Mouse (Mus musculus) induced T-regulatory cell, adult 2 months (primary cell): Measurements from ENCODE around the gene Ppfibp1.

ENCODE experiments used
- DNase-seq: peaks from one replicate; pipeline ENCODE4 v3.0.0-alpha.2; 2012; ENCODE audit warnings: low read depth

The Ppfibp1 gene

DNA sequence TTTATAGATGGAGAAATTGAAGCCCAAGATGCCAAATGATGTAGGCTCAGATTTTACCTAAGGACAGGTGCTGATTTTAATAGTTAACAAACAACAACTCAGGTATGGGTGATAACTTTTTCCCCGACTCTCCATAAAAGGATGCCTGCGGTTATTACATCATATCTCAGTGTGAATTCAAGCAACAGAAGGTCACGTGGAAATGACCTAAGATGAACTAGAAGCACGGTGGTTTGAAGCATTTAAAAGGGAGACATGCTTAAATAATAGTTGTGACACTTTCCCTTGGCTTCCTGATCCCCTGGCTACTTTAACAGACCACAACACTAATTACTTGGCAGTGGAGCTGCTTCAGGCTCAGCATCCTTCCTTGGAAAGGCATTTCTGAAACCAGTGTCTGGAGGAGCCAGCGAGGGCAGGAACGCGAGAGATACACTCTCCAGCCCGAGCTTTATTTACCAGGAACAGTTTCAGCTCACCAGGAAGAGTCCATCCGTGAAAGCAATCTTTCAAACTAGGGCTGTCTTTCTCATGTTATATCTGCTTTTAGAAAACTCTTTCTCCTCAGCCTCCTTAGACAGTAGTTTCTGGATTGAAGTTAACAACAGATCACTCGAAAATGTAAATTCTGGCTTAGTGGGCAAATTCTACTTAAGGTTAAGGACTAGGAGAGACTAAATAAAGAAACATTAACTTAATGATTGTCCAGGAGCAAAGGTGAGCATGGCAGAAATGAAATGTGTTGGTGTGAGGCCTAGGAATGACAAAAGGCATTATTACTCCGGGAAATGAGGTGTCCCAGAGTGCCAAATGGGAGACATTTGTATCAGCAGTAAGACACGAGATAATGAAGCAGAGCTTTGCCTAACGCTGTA is 6.2 kb upstream of the Ppfibp1 start:
- DNase-seq = no peak

DNA sequence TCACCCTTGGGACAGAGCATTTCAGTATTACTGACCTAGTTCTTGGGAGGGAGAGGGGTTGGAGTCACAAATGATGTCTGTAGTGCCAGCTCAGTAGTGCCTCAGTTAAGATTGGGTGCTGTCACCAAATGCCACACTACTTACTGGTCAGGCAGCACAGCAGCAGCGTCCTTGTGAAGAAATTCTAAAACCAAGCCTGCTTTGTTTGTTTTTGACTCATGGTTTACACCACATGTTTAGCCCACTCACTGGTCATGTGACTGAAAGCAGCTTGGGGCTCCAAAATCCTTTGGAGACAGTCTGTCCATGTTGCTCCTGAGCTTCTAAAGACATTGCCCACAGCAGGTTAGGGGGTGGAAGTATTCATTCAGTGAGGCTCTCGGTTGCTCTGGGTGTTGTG is 4.9 kb upstream of the Ppfibp1 start:
- no peak for DNase-seq

DNA sequence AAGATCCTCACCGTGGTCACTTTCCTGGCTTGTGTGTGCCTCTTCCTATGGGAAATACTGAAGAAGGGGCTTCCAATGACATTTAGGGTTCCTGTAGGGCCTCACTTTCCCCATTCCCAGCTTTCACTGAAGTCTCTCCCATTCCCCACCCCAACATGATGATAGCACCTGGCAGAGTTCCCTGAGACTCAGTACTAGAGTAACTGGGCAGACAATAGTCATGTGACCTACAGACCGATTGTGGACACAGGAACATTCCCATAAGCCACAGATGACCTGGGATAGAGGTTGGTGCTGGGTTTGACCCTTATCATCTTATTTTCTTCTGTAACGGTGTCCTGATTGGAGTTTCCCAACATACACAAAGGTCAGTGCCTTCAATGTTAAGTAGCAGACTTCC is 4.1 kb upstream of the Ppfibp1 start:
- no peak for DNase-seq

DNA sequence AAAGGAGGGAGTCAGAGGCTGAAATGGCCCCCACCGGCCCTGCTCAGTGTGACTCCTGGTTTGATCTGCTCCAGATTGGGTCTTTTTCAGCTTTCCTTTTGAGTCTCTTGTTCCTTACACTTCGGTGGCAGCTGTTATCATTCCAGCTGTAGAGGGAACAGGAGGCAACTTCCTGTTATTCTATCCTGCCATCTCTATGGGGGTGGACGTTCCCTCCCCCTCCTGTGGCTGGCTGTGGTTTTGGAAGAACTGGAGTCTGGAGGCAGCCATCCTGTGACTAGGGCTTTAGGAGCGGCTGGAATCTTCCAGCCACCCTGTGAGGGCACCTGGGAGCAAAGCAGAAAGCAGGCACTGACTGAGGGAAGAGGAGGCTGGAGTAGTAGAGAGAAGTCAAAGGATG is 3.4 kb upstream of the Ppfibp1 start:
- no peak for DNase-seq

DNA sequence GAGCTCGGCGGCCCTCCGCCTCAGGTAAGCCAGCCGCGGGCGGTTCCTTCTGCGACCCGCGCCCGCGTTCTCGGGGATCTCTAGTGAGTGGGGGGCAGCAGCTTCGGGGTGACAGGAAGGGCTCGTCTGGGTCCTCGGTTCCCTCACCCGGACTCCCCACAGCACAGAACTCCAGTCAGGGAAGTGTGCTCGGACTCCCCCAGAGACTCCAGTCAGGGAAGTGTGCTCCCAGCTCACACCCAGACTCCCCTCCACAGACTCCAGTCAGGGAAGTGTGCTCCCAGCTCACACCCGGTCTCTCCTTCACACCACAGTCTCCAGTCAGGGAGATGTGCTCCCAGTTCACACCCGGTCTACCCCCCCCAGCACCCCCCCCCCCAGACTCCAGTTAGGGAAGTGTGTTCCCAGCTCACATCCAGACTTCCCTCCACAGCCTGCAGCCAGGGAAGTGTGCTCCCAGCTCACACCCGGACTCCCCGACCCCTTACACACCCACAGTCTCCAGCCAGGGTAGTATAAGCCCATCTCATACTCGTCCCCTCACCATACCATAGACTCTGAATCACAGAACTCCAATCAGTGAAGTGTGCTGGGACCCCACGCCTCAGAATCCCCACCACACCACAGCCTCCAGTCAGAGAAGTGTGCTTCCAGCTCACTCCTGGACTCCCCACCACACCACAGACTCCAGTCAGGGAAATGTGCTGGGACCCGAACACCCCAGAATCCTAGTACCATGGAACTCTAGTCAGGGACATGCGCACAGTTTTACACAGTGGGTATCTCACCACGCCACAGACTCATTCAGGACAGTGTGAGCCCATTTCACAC is 588 bp downstream of the Ppfibp1 start:
- DNase-seq = no peak

DNA sequence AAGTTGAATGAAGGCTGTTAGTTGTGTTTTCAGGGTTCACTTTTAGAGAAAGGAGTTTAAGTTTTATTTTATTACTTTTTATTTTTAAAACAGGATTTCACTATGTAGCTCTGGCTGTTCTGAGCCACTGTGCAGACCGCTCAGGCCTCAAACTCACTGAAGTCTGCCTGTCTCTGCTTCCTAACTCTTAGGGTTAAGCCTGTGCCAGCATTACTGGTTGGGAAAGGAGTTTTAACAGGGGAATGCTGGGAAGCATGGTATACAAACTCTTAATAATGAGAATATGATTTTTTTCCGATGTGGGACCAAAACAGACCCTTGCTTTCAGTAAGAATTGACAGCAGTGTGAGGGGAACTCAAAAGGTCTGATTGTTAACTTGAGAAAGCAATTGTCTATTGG is 1.9 kb downstream of the Ppfibp1 start:
- DNase-seq = no peak

DNA sequence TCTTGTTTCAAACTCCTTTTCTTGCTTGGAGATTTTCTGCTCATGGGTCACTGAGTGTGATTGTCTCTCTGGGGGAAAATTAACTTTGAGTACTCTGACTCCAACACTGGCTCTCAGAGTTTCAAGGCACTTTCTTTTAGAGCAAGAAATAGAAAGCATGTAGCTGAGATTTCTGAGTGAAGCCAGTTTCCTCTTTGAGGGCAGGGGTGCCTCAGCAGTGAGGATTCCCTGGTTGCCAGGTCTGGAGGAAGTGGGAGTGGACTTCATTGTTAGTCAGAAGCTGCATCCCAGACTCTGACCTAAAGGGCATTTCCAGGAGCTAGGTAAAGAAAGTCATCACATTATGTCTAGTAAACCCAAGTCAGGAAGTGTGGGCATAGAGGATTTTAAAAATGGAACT is 2.3 kb downstream of the Ppfibp1 start:
- DNase-seq = no peak

DNA sequence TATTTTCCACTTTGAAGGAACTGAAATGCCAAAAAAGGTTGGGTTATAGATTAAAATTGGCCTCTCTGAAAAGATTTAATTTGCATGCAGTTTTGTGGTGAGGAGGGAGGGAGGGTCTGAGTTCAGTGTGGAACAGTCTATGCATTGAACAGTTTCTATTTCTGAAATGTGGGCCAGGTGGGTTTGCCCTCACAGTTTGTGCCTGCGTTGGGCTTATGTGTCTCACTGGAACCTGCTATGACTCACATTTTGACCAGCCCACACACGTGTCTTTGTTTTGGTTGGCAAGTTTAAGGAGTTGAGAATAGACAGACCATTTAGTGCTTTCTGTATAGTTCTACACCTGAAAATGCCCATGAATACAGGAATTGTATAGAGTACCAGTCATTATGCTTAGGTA is 5.6 kb downstream of the Ppfibp1 start:
- DNase-seq = no peak

DNA sequence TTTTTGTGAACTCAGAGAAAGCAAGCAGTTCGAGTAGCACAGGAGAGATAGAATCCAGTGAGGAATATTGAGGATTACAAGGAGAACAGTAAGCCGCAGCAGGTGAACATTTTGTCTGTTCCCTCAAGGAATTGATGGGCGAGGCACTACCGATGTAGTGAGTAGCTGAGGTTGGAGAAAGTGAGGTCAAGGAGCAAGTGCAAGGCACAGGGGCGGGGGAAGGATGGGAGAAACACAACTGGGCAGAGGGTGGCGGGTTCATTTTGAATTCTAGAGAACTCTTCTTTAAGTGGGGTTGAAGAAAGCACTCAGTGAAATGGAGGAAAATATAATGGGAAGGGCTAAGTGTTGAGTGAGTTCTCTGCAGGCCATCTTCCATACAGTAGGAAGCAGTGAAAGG is 10.4 kb downstream of the Ppfibp1 start:
- DNase-seq = no peak

DNA sequence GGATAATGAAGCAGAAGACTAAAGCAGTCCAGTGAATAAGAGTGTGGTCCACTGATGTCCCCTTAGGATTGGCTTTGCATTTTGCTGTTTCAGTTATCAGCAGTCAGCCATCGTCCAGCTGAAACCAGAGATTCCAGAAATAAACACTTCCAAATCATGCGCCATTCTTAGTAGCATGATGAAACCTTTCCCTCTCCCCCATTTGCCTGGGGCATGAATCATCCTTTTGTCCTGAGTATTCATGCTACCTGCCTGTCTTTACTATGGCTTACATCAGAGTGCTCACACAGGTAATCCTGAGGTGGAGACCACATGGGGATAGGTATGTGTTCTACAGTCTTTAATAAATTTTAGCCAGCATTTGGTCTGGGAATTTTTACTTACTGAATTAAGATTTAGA is 11.4 kb downstream of the Ppfibp1 start:
- DNase-seq = no peak

DNA sequence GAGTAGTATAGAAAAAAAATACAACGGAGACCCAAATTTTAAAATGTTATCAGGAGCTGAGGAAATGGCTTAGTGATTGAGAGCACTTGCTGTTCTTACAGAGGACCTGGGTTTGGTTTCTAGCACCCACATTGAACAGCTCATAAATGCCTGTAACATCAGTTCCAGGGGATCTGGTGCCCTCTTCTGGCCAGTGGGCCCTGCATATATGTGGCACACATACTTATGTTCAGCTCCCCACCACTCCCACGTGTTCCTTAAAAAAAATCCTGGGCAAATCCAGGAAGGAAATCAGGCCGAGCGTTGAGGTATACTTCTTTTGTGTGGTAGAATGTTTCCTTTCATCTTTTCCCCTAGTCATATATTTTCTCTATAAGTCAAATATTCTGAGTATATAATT is 13.6 kb downstream of the Ppfibp1 start:
- no peak for DNase-seq

DNA sequence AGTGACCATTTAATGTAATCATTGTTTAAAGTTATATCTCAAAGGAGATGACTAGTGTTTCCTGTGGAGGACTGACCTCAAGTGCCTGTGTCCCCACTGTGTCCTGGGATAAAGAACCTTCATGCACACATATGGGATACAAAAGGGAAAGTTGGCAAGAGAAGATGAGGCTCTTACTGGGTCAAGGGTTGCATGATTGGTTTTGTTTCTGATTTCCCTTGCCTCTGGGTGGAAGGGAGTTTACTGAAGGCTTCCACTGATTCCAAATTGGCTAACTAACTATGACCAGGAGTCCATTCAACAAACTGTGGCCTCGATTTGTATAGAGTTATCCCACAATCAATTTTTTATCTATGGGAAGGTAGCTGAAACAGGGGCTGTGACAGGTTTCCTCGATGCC is 15.3 kb downstream of the Ppfibp1 start:
- no peak for DNase-seq

DNA sequence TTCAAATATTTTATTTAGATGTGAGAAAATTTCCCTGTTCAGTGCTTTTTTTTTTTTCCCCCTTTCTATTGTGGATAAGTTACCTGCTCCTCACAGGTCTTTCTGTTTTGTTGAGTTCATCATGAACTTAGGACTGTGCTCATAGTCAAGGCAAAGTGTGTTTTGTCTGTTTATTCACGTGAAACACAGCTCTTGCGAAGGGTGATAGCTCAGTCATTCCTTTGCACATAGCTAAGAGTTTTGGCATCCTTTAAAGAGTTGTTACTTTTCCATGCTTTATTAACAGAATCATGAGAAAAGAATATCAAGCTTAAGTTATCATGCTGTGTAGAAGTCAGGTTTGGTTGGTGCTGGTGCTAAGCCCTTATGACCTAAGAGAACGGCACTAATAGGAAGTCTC is 16.4 kb downstream of the Ppfibp1 start:
- no peak for DNase-seq

DNA sequence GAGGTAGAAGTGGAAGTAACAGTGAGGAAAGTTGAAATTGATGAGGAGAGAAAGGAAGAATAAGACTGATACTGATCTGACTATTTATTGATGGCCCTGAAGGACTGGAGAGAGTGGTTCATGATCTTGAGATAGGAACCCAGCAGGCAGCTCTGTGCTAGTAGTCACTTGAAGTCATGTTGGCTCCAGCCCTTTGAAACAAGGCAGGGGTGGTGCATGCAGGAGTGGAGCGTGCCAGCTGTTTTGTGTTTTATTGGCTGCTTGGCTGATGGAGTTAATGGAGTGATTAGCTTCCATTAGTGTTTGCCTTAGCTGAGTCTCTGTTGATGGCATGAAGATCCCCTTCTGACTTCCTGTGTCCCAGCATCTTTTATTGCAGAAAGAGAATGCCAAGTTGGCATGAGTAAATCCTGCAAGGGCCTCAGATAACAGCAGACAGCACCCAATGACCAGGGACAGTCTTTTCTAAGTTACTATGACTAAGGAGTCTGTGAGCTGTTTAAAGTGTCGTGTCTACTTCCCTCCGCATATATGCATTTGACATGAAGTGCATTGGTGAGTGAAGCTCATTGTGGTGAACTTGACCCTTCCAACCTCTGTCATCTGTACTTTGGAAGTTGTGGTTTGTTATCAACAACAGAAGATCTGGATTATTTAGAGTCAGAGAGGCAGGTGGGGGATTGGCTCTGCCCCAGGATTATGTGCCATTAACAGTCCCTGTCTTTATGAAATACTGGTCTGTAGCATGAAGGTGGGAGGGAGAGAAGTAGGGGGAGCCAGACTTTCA is 17.9 kb downstream of the Ppfibp1 start:
- DNase-seq = no peak

DNA sequence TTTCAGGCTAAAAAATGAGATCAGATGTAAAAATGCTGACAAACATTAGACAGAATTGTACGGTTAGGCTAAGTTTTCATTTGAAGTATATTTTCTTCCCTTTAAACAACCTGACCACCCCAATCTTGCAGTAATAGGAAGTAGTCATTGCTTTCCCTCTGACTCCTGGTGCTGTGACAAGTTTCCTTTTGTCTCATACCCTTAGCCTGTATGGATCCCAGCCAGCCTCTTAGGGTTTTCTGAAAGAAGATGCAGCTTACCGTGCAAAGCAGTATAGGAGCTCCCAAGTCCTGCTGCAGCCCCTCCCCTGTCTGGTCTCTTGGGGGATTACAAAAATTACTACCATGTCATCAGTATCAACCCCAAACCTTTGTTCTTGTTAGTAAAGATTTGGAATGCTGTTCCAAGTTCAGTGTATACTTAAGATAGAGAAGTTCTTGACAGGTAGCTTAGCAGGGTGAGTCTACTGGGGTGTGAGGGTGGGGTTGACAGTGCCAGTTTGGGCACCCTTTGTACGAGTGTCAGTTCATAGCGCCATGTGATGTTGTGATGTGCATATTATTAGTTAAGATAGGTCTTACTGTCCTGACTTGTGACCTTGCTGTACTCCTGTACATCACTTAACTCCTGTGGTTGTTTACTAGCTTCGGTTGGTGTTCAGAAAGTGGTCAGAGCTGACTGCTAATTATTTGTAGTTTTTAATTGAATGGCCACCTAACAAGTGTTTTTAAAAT is 18.9 kb downstream of the Ppfibp1 start:
- no peak for DNase-seq

DNA sequence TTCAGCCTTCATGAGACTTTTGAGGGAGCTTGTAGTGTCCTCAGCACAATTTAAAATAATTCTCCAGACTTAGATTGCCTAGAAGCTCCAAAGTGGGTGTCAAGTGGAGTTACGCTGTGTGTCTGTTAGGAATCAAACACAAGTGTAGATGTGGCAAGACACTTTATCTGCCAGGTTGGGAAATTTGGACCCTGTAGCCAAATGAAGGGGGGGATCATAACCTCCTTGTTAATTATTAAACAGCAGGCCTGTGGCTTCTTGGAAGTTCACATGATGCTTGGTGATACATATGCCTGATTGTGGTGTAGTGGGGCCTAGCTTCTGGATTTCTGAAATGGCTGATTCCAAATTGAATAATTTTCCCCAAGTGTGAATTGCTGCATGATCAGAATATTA is 19.5 kb downstream of the Ppfibp1 start:
- no peak for DNase-seq

DNA sequence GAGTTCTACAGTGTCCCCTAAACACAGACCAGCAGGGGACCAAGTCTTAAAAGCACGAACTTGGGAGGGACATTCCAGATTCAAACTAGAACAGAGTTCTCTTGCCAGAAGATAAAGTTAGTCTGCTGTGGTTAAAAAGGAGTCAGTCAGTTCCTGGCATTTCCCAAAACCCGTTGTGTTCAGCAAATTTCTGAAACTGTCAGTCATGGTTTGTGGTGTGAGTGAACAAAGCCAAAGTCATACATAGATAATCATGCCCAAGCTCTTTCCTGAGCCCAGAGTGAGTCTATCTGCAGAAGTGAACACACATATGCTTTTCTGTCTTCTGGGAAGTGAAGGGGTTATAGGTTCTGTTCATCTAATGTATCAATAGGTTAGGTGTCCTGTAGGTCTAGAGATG is 20.5 kb downstream of the Ppfibp1 start:
- peak; percentile 7 for DNase-seq

DNA sequence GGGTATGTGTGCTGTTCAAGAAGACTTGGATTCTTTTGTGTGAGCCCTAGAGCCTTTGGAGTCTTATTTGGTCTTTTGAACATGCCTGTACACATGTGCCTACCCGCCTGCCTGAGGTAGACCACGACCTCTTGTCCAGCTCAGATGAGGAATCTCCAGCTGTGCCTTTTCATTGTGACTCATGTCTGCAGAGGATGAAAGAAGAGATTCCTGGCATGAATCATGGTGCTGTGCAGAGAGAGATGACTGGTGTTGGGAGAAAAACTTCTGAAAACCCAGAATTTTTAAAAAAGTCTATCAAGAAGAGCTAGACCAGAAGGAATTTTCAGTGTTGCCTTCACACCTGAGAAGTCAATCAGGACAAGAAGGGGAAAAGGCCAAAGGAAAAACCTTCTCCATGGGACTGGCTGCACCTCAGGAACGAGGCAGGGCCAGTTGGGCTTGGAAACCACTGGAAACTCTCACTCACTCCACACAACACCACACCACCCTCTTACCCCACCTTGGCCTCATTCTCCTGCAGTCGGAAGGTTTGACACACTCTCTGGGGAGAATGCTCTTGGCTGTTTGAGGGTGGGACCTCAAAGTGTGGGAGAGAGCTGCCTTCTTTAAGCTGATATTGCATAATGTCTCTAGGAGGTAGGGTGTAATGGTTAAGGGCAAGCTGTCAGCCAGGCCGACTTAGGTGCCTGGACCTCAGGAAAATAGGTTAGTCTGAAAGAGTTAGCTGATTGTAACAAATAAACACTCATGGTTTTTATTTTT is 21.6 kb downstream of the Ppfibp1 start:
- no peak for DNase-seq

DNA sequence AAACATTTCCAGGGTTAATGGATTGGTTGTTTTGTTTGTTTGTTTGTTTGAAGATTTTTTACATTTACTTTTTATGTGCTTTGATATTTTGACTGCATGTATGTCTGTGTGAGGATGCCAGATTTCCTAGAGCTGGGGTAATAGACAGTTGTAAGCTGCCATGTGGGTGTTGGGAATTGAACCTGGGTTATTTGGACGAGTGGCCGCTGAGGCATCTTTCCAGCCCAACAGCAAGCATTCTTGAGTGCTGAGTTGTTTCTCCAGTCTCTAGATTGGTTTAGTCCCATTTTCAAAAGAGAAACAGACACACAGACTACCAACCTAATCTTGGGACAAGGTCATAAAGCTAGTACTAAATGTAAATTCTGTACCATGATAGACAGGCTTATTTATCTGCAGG is 22.5 kb downstream of the Ppfibp1 start:
- DNase-seq = no peak

DNA sequence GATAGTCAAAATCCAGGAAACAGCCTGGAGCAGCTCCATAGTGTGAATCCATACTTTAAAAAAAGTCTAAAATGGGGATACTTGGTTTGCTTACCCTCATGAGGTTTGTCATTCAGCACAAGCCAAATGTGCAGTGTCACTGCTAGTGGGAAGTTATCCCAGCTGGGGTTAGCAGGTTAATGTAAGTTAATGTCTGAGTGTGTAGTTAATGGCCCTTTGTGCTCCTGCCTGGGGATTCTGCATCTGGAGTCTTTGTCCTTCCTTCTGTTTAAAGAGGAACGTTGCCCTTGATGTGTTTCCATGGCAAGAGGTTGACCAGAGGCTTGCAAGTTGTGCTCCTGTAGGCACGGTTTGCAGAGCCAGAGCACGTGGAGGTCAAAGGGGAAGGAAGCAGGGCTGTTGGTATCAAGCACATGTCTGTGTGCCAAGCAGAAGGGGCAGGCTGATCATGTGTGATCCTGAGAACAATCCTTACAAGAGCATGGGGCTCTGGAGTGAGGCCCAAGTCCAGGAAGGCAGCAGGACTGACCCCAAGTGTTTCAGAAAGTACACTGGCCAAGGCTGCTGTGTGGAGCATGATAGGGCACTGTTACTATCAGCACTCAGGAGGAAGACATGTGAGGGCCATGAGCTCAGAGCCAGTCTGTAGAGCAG is 24.7 kb downstream of the Ppfibp1 start:
- DNase-seq = no peak
